Mouse (Mus musculus) inflammation-experienced regulatory T-cells, adult 6 months (primary cell): ENCODE data around the gene Gm42742. TPM values are rescaled to one million over a fixed set of nuclear protein-coding genes. Genes with fewer than 3 reads are reported as not detected.
A peak's percentile ranks its signal among the peaks of the same experiment; 100 is the strongest.

Experiments used
- ATAC-seq: one replicate; pipeline ENCODE4 v1.8.0; 2017
- polyA plus RNA-seq, 3 experiments: library from polyadenylated mRNA; unstranded; fragments of 100-300 nt; shearing (Covaris generic); gene quantifications; one replicate each; pipeline ENCODE4 v1.2.1; 2017

Gene Gm42742
- polyA plus RNA-seq, result 10 to 100 TPM; 42.5 to 62.2 (median 46.4) TPM

GRCm38 (mm10) chr7:127020901-127021562, at the start of gene Gm42742, which contains the start of gene Prrt2:
Gm42742 (minus strand) TSS chr7:127021097.
Prrt2 (minus strand) TSS chr7:127021211.
- peak; percentile 30 for ATAC-seq

- no peak for ATAC-seq
Measured at GRCm38 (mm10) chr7:127066317-127066716, 45.4 kb upstream of the Gm42742 start.

GRCm38 (mm10) chr7:127065538-127065937, 44.6 kb upstream of the Gm42742 start:
- no peak for ATAC-seq

- ATAC-seq, result no peak
Measured at GRCm38 (mm10) chr7:127055026-127055585, 34.2 kb upstream of the Gm42742 start.

- peak; percentile 95 for ATAC-seq
Measured at GRCm38 (mm10) chr7:127041851-127042672, 21.2 kb upstream of the Gm42742 start, which contains the start of gene Kif22. Kif22 (minus strand) TSS chr7:127042471.

GRCm38 (mm10) chr7:127031244-127031643, 10.3 kb upstream of the Gm42742 start:
- ATAC-seq, result peak; percentile 48

GRCm38 (mm10) chr7:127030172-127030571, 9.3 kb upstream of the Gm42742 start:
- no peak for ATAC-seq

- no peak for ATAC-seq
Measured at GRCm38 (mm10) chr7:127027885-127028284, 7.0 kb upstream of the Gm42742 start.

GRCm38 (mm10) chr7:127026984-127027726, 6.3 kb upstream of the Gm42742 start, which contains the start of gene Maz:
Maz (minus strand) TSS chr7:127027037.
- peak; percentile 67 for ATAC-seq

GRCm38 (mm10) chr7:127026616-127026983, 5.7 kb upstream of the Gm42742 start:
- no peak for ATAC-seq

GRCm38 (mm10) chr7:127026161-127026600, 5.3 kb upstream of the Gm42742 start:
- peak; percentile 15 for ATAC-seq

- no peak for ATAC-seq
Measured at GRCm38 (mm10) chr7:127025556-127026160, 4.8 kb upstream of the Gm42742 start.

GRCm38 (mm10) chr7:127024755-127025555, 4.1 kb upstream of the Gm42742 start:
- peak; percentile 31 for ATAC-seq

GRCm38 (mm10) chr7:127023896-127024690, 3.2 kb upstream of the Gm42742 start:
- no peak for ATAC-seq

- no peak for ATAC-seq
Measured at GRCm38 (mm10) chr7:127023272-127023691, 2.4 kb upstream of the Gm42742 start.

GRCm38 (mm10) chr7:127022528-127023271, 1.8 kb upstream of the Gm42742 start:
- ATAC-seq, result no peak

- no peak for ATAC-seq
Measured at GRCm38 (mm10) chr7:127021563-127022527, 948 bp upstream of the Gm42742 start.

GRCm38 (mm10) chr7:127020491-127020890, 406 bp downstream of the Gm42742 start:
- ATAC-seq, result no peak
